Mouse (Mus musculus) liver, embryonic 14.5 days (tissue): ENCODE measurements around the gene Tead2.

Experiments used
- CTCF ChIP-seq: IDR thresholded peaks from 2 replicates; pipeline ENCODE4 v1.5.1; 2016; ENCODE audit warnings: antibody characterized with exemption, low read depth, control low read depth
- EP300 ChIP-seq: IDR thresholded peaks from 2 replicates; pipeline ENCODE4 v1.6.1; 2016; ENCODE audit warnings: antibody characterized with exemption, low read depth

GRCm38 (mm10) chr7:45196176-45196535, 19.4 kb upstream of the Tead2 start:
- no peak for TF ChIP-seq CTCF
- TF ChIP-seq EP300, result no peak
